Mouse (Mus musculus) embryo, embryonic 11.5 days (tissue): ENCODE data around the gene 2510009E07Rik.

Experiments
- DNase-seq: peaks from one replicate; pipeline ENCODE4 v3.0.0-alpha.2; 2012; ENCODE audit warnings: low read depth, low spot score

2510009E07Rik gene

GRCm38 (mm10) chr16:21636156-21636853 lies 58.2 kb downstream of the 2510009E07Rik start:
- no peak for DNase-seq

GRCm38 (mm10) chr16:21634460-21634859 lies 60.0 kb downstream of the 2510009E07Rik start:
- no peak for DNase-seq

DNA sequence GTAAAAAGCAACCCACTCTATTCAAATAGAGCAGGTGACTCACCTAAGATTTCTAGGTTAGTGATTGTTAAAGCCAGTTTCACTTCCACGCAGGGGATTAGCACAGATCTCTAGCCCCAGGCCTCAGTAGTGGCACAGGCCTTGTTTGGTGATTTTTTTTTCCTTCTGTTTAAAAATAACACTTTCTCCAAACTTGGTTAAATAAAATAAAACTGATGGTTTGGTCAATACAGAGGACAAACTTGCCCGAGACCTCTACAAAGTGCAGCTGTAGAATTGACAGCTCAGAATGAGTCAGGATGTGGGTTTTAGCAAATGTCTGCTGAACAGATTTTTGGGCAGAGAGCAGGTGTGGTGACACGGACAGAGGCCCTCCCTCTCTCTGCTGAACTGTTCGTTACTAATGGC lies 62.6 kb downstream of the 2510009E07Rik start:
- no peak for DNase-seq

GRCm38 (mm10) chr16:21630614-21631013 lies 63.9 kb downstream of the 2510009E07Rik start:
- DNase-seq: no peak

DNA sequence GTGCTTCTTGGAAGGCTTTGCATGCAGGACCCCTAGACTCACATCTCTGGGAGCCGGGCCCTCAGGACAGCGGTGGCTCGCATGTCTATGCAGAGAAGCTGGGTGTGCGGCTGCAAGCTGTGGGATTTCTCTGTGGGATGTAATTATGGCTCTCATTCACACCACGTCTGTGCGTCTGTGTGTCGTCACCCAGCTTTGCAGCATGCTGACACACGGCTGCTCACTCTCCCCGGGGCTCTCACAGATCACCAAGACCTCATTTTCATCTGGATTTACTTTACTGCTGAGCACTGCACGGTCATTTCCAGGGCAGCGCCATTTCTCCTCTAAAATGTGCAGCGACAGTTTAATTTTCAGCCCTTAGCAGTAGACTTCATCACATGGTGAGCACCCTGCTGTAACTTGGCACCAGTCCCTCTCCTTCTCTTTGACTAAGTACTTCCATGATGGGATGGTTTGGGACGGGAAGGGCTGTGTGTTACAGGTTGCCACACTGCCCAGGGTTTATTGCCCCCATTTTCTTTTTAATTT lies 66.3 kb downstream of the 2510009E07Rik start:
- no peak for DNase-seq

DNA sequence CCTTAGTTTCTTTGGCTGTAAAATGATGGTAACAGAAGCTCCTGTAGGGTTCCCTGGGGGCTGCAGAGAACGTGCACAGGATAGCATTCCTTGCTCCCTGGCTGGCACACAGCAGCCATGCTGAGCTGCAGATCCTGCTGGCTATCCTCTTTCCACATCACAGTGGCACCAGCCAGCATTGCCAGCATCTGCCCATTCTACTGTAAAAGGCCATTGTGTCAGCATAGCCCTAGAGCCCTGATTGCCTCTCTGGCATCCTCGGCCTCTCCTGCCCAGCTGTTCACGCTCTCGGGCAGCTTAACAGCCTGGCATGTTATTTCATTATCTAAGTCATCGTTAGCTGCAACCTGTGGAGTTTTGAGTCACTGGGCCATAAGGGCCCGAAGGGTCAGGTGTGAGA lies 67.2 kb downstream of the 2510009E07Rik start:
- no peak for DNase-seq

GRCm38 (mm10) chr16:21625784-21626634 lies 68.5 kb downstream of the 2510009E07Rik start:
- no peak for DNase-seq

- no peak for DNase-seq
These were observed 73.8 kb downstream of the 2510009E07Rik start for GRCm38 (mm10) chr16:21620630-21621029.

DNA sequence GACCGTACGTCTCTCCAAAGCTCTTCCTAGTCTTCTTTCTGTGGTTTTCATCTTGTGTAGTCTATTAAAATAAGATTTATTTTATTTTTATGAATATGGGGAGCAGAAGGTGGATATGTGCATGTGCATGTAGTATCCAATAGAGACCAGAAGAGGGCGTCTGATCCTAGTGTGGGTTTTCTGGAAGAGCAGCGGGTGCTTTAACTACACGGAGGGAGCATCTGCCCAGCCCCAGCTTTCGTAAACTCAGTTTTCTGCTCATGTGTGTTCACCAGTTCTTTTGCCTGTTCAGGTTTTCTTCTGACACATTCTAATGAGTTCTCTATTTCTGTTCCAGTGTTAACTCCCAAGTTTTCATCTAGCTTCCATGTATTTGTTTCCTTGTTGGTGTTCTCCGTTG lies 78.7 kb downstream of the 2510009E07Rik start:
- DNase-seq: no peak

DNA sequence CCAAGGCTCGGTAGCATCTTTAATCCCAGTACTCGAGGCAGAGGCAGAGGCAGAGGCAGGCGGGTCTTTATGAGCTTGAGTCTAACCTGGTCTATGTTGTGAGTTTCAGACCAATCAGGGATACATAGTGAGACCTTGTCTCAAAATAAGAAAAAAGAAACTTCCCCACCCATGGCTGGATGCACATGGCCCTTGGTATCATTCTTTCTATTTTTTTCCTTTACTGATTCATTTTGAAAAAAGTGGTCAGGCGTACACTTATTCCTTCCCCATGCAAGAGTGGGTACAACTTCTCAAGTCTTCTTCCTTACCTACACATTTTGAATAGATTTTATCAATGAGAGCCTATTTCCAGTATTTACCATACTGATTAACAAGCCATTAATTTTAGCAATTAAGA lies 84.0 kb downstream of the 2510009E07Rik start:
- no peak for DNase-seq

DNA sequence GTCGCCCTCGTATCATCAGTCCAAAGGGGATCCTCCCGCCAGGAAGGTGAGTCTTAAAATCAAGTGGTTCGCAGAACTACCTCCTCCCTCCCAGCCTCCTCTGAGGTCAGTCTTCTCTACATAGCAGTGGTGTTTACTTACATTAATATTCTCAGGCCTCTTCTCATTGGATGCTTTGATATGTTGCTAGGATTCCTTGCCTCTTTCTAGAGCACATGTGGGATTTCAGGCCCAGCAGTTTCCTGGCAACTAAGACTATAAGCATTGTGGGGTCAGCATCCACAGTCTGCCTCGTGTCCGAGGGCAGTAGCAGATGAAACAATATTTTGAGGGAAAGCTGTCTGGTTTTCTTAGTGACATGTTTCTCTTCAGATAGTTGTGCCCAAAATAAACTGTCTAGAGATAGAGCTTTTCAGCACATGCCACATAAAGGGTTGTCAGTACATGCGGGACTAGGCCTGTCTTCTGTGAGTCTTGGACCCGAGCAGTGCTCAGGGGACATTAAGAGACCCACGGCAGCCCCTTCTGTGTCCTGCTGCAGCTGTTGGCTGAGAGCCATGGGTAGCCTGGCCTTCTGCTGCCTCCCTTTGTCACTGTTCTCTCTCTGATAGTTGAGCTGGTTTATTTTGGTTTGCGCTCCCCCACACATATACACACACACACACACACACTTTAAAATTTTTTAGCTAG lies 86.1 kb downstream of the 2510009E07Rik start:
- DNase-seq: no peak

GRCm38 (mm10) chr16:21607651-21608040 lies 86.8 kb downstream of the 2510009E07Rik start:
- DNase-seq: no peak

GRCm38 (mm10) chr16:21607021-21607650 lies 87.3 kb downstream of the 2510009E07Rik start:
- no peak for DNase-seq

GRCm38 (mm10) chr16:21606249-21607020 lies 88.0 kb downstream of the 2510009E07Rik start:
- no peak for DNase-seq

GRCm38 (mm10) chr16:21604354-21604753 lies 90.1 kb downstream of the 2510009E07Rik start:
- no peak for DNase-seq
